Mouse (Mus musculus): ENCODE measurements around the gene Kcnk7. TPM values are rescaled to one million over a fixed set of nuclear protein-coding genes. Genes with fewer than 3 reads are reported as not detected.

Kcnk7 gene
- polyA plus RNA-seq, 1 experiment from 2014 or later: 0.45 TPM

DNA sequence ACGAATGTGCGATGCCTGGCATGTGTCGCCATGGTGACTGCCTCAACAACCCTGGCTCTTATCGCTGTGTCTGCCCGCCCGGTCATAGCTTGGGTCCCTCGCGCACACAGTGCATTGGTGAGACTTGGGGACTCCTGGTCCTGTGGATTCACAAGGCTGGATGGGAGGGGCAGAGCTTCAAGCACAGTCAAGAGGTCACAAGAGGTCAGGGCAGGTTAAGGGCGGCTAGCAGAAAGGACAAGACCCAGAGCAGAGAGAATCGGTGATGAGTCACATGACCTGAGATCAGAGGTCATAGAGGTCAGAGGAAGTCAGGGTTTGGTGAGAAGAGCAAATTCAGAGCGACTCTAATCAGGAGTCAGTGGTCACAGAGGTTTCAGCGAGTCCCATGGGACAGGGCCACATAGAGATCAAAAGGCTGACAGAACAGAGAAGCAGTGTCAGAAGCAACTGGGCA lies 42.8 kb downstream of the Kcnk7 start:
- ATAC-seq (replicated peaks; ENCODE audit: low FRiP score, low TSS enrichment, low read depth) (no peak), DNase-seq (ENCODE audit: low spot score) (no peak)
- Histone ChIP-seq H3K9ac (ENCODE audit: low read length) (no peak overlapping the region), H3K36me3 (ENCODE audit: control insufficient read depth, insufficient read depth, low read length) (peaks cover 3% of the 10 kb centered on the region; the same call in 1 of the 2 replicates), H3K4me2 (ENCODE audit: low read length) (no peak overlapping the region), H3K27ac (ENCODE audit: low read depth) (no peak overlapping the region), H3K27me3 (replicated peaks; ENCODE audit: control insufficient read depth, insufficient read depth, low read length) (peaks cover 21% of the 10 kb centered on the region), H3K4me1 (replicated peaks; ENCODE audit: control insufficient read depth, insufficient read depth, low read length) (peaks cover 20% of the 10 kb centered on the region), H3K9me3 (ENCODE audit: control insufficient read depth, low read length) (no peaks in the 10 kb centered on the region), H3K4me3 (ENCODE audit: low read depth, low read length) (no peak overlapping the region)
- 29% methylated on average over 12 of the region's 12 CpGs for WGBS

DNA sequence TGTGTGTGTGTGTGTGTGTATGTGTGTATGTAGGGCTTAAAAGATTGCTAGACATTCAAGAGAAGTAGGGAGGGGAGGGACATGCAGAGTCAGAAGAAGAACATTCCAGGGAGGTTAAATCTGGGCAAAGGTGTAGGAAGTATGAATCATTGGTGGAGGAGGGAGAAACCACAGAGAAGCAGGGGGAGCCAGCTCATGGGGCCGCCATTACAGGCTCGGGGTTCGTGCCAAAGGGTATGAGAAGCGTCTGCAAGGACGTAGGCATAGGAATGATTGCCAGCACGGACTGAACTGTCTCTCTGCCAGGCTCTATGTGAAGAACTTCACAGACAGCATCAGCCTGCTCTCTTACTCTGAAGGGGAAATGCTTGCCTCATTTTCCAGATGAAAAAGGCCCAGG lies 45.3 kb downstream of the Kcnk7 start:
- no peak overlapping the region for H3K4me3 ChIP-seq (ENCODE audit: low read depth, low read length)
- no peak overlapping the region for H3K9ac ChIP-seq (ENCODE audit: low read length)
- no peaks in the 10 kb centered on the region for H3K9me3 ChIP-seq (ENCODE audit: control insufficient read depth, low read length)
- DNase-seq (ENCODE audit: low spot score) (no peak), ATAC-seq (replicated peaks; ENCODE audit: low FRiP score, low TSS enrichment, low read depth) (no peak)
- WGBS: 84% methylated on average over 6 of the region's 6 CpGs
- no peak overlapping the region for H3K27ac ChIP-seq (ENCODE audit: low read depth)
- H3K36me3 ChIP-seq (ENCODE audit: control insufficient read depth, insufficient read depth, low read length): peaks cover 15% of the 10 kb centered on the region
- peaks cover 13% of the 10 kb centered on the region for H3K4me1 ChIP-seq (replicated peaks; ENCODE audit: control insufficient read depth, insufficient read depth, low read length)
- no peak overlapping the region for H3K4me2 ChIP-seq (ENCODE audit: low read length)
- H3K27me3 ChIP-seq (replicated peaks; ENCODE audit: control insufficient read depth, insufficient read depth, low read length): peaks cover 24% of the 10 kb centered on the region

DNA sequence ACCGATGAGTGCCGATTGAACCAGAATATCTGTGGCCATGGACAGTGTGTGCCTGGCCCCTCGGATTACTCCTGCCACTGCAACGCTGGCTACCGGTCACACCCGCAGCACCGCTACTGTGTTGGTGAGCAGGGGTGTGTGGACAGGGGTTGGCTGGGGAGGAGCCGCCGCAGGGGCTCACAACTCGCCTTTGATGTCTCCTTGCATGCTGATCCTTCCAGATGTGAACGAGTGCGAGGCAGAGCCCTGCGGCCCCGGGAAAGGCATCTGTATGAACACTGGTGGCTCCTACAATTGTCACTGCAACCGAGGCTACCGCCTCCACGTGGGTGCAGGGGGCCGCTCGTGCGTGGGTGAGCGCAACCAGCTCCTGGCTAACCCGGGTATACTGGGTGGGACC lies 46.8 kb downstream of the Kcnk7 start:
- WGBS: 22% methylated on average over 22 of the region's 22 CpGs
- ATAC-seq (replicated peaks; ENCODE audit: low FRiP score, low TSS enrichment, low read depth) (no peak), DNase-seq (ENCODE audit: low spot score) (no peak)
- H3K4me1 ChIP-seq (replicated peaks; ENCODE audit: control insufficient read depth, insufficient read depth, low read length): peaks cover 8% of the 10 kb centered on the region
- peaks cover 31% of the 10 kb centered on the region for H3K27me3 ChIP-seq (replicated peaks; ENCODE audit: control insufficient read depth, insufficient read depth, low read length)
- peaks cover 15% of the 10 kb centered on the region for H3K36me3 ChIP-seq (ENCODE audit: control insufficient read depth, insufficient read depth, low read length)
- H3K9me3 ChIP-seq (ENCODE audit: control insufficient read depth, low read length): no peaks in the 10 kb centered on the region
- H3K4me3 ChIP-seq (ENCODE audit: low read depth, low read length): no peak overlapping the region
- no peak overlapping the region for H3K9ac ChIP-seq (ENCODE audit: low read length)
- H3K27ac ChIP-seq (ENCODE audit: low read depth): no peak overlapping the region
- no peak overlapping the region for H3K4me2 ChIP-seq (ENCODE audit: low read length)

DNA sequence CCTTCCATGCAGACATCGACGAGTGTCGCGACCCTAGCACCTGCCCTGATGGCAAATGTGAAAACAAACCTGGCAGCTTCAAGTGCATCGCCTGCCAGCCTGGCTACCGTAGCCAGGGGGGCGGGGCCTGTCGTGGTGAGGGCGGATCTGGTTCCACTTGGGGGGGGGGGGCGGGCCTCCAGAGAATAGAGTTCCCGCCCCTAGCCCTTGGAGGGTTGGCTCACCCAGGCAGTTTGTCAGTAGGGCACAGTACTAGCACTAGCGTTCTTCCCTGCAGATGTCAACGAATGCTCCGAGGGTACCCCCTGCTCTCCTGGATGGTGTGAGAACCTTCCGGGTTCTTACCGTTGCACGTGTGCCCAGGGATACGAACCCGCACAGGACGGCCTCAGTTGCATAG lies 47.6 kb downstream of the Kcnk7 start:
- H3K36me3 ChIP-seq (ENCODE audit: control insufficient read depth, insufficient read depth, low read length): peaks cover 15% of the 10 kb centered on the region
- H3K27ac ChIP-seq (ENCODE audit: low read depth): no peak overlapping the region
- no peak overlapping the region for H3K4me2 ChIP-seq (ENCODE audit: low read length)
- WGBS: 16% methylated on average over 20 of the region's 20 CpGs
- H3K4me1 ChIP-seq (replicated peaks; ENCODE audit: control insufficient read depth, insufficient read depth, low read length): peaks cover 3% of the 10 kb centered on the region; the same call in 1 of the 2 replicates
- no peak overlapping the region for H3K9ac ChIP-seq (ENCODE audit: low read length)
- DNase-seq (ENCODE audit: low spot score) (no peak), ATAC-seq (replicated peaks; ENCODE audit: low FRiP score, low TSS enrichment, low read depth) (no peak)
- peaks cover 36% of the 10 kb centered on the region for H3K27me3 ChIP-seq (replicated peaks; ENCODE audit: control insufficient read depth, insufficient read depth, low read length)
- no peaks in the 10 kb centered on the region for H3K9me3 ChIP-seq (ENCODE audit: control insufficient read depth, low read length)
- H3K4me3 ChIP-seq (ENCODE audit: low read depth, low read length): no peak overlapping the region

DNA sequence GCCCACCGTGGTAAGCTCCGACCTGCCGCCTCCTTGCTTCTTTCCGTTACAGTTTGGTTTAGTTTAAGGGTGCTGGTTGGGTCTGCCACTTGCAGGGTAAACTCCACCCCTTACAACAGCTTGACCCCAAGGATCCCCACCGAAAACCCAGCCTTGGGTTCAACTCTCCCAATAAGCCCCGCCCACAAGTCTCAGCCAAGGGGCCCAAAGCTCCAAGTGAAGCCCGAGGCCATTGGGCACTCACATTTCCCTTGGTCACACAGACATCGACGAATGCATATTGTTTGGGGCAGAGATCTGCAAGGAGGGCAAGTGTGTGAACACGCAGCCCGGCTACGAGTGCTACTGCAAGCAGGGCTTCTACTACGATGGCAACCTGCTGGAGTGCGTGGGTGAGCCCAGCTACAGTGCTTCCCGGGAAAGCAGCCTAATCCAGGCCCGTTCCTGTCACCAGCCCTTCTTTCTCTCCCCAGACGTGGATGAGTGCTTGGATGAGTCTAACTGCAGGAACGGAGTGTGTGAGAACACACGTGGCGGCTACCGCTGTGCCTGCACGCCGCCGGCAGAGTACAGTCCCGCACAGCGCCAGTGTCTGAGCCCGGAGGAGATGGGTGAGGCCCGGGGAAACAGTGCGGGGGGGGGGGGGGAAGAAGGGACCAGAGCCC lies 52.3 kb downstream of the Kcnk7 start:
- peaks cover 57% of the 10 kb centered on the region for H3K36me3 ChIP-seq (ENCODE audit: control insufficient read depth, insufficient read depth, low read length)
- no peak overlapping the region for H3K27ac ChIP-seq (ENCODE audit: low read depth)
- no peaks in the 10 kb centered on the region for H3K9me3 ChIP-seq (ENCODE audit: control insufficient read depth, low read length)
- H3K27me3 ChIP-seq (replicated peaks; ENCODE audit: control insufficient read depth, insufficient read depth, low read length): peaks cover 29% of the 10 kb centered on the region
- 0 out of 2 replicates have a peak overlapping the region, but pooled peaks have one; percentile 13 for H3K9ac ChIP-seq (ENCODE audit: low read length)
- H3K4me1 ChIP-seq (replicated peaks; ENCODE audit: control insufficient read depth, insufficient read depth, low read length): peaks cover 10% of the 10 kb centered on the region
- DNase-seq (ENCODE audit: low spot score) (peak; percentile 69), ATAC-seq (replicated peaks; ENCODE audit: low FRiP score, low TSS enrichment, low read depth) (peak; percentile 59; the same call in 1 of the 2 replicates)
- peak overlapping the region; percentile 28 for H3K4me2 ChIP-seq (ENCODE audit: low read length)
- no peak overlapping the region; the same call in 1 of the 2 replicates for H3K4me3 ChIP-seq (ENCODE audit: low read depth, low read length)
- WGBS: 20% methylated on average over 28 of the region's 29 CpGs

Small RNAs within 50 kb of the gene (microRNA-seq; reads per million reads assigned to microRNA genes)
- 0.42 reads per million for gene Mir6987

Other genes starting within 250 kb of the Kcnk7 start
- 7.1 TPM in 2 replicates for gene Ccdc85b, start 246.5 kb upstream of the Kcnk7 start, polyA plus RNA-seq (2014; fragmentation: Nextera tagmentation; extraction: Ambion mirVana)
- 111 and 112 TPM in 2 replicates for gene Fibp, start 243.8 kb upstream of the Kcnk7 start, polyA plus RNA-seq (2014; fragmentation: Nextera tagmentation; extraction: Ambion mirVana)
- gene Ctsw, start 235.9 kb upstream of the Kcnk7 start, polyA plus RNA-seq (2014; fragmentation: Nextera tagmentation; extraction: Ambion mirVana): 1.6 and 2.0 TPM in 2 replicates
- 136 and 151 TPM in 2 replicates for gene Efemp2, start 230.4 kb upstream of the Kcnk7 start, polyA plus RNA-seq (2014; fragmentation: Nextera tagmentation; extraction: Ambion mirVana)
- 37.0 and 38.3 TPM in 2 replicates for gene Mus81, start 216.0 kb upstream of the Kcnk7 start, polyA plus RNA-seq (2014; fragmentation: Nextera tagmentation; extraction: Ambion mirVana)
- 2,844 and 3,105 TPM in 2 replicates for gene Cfl1, start 213.9 kb upstream of the Kcnk7 start, polyA plus RNA-seq (2014; fragmentation: Nextera tagmentation; extraction: Ambion mirVana)
- not detected in 2 replicates for gene 1700020D05Rik, start 200.6 kb upstream of the Kcnk7 start, polyA plus RNA-seq (2014; fragmentation: Nextera tagmentation; extraction: Ambion mirVana)
- 9.4 and 10.8 TPM in 2 replicates for gene Snx32, start 193.8 kb upstream of the Kcnk7 start, polyA plus RNA-seq (2014; fragmentation: Nextera tagmentation; extraction: Ambion mirVana)
- 17.5 and 18.6 TPM in 2 replicates for gene Ovol1, start 143.7 kb upstream of the Kcnk7 start, polyA plus RNA-seq (2014; fragmentation: Nextera tagmentation; extraction: Ambion mirVana)
- gene Ap5b1, start 136.3 kb upstream of the Kcnk7 start, polyA plus RNA-seq (2014; fragmentation: Nextera tagmentation; extraction: Ambion mirVana): 6.1 and 6.5 TPM in 2 replicates
- 124 and 131 TPM in 2 replicates for gene Rnaseh2c, start 102.5 kb upstream of the Kcnk7 start, polyA plus RNA-seq (2014; fragmentation: Nextera tagmentation; extraction: Ambion mirVana)
- 31.8 and 33.3 TPM in 2 replicates for gene Kat5, start 94.1 kb upstream of the Kcnk7 start, polyA plus RNA-seq (2014; fragmentation: Nextera tagmentation; extraction: Ambion mirVana)
- gene Rela, start 66.9 kb upstream of the Kcnk7 start, polyA plus RNA-seq (2014; fragmentation: Nextera tagmentation; extraction: Ambion mirVana): 46.7 and 51.2 TPM in 2 replicates
- 18.0 and 21.7 TPM in 2 replicates for gene Sipa1, start 40.7 kb upstream of the Kcnk7 start, polyA plus RNA-seq (2014; fragmentation: Nextera tagmentation; extraction: Ambion mirVana)
- 23.2 and 28.8 TPM in 2 replicates for gene Map3k11, start 15.6 kb upstream of the Kcnk7 start, polyA plus RNA-seq (2014; fragmentation: Nextera tagmentation; extraction: Ambion mirVana)
- 27.6 and 30.8 TPM in 2 replicates for gene Pcnx3, start 15.5 kb upstream of the Kcnk7 start, polyA plus RNA-seq (2014; fragmentation: Nextera tagmentation; extraction: Ambion mirVana)
- gene Ehbp1l1, start 21.9 kb downstream of the Kcnk7 start, polyA plus RNA-seq (2014; fragmentation: Nextera tagmentation; extraction: Ambion mirVana): 29.6 and 33.6 TPM in 2 replicates
- 85.8 and 95.7 TPM in 2 replicates for gene Fam89b, start 25.3 kb downstream of the Kcnk7 start, polyA plus RNA-seq (2014; fragmentation: Nextera tagmentation; extraction: Ambion mirVana)
- gene Ltbp3, start 36.5 kb downstream of the Kcnk7 start, polyA plus RNA-seq (2014; fragmentation: Nextera tagmentation; extraction: Ambion mirVana): 30.1 and 36.0 TPM in 2 replicates
- gene Scyl1, start 67.1 kb downstream of the Kcnk7 start, polyA plus RNA-seq (2014; fragmentation: Nextera tagmentation; extraction: Ambion mirVana): 68.8 and 69.2 TPM in 2 replicates
- gene Frmd8, start 170.9 kb downstream of the Kcnk7 start, polyA plus RNA-seq (2014; fragmentation: Nextera tagmentation; extraction: Ambion mirVana): 18.2 and 18.9 TPM in 2 replicates
- 2.1 and 2.5 TPM in 2 replicates for gene Slc25a45, start 173.4 kb downstream of the Kcnk7 start, polyA plus RNA-seq (2014; fragmentation: Nextera tagmentation; extraction: Ambion mirVana)
- gene Tigd3, start 189.8 kb downstream of the Kcnk7 start, polyA plus RNA-seq (2014; fragmentation: Nextera tagmentation; extraction: Ambion mirVana): 2.0 and 2.1 TPM in 2 replicates
- gene Dpf2, start 208.6 kb downstream of the Kcnk7 start, polyA plus RNA-seq (2014; fragmentation: Nextera tagmentation; extraction: Ambion mirVana): 131 and 145 TPM in 2 replicates
- gene Cdc42ep2, start 220.4 kb downstream of the Kcnk7 start, polyA plus RNA-seq (2014; fragmentation: Nextera tagmentation; extraction: Ambion mirVana): 7.0 and 9.3 TPM in 2 replicates

Data from intestine, embryonic 14.5 days (tissue).